Mouse (Mus musculus) limb, embryonic 11.5 days (tissue): ENCODE results near the gene Nab1. TPM values are rescaled to one million over a fixed set of nuclear protein-coding genes. Genes with fewer than 3 reads are reported as not detected.
A peak's percentile ranks its signal among the peaks of the same experiment; 100 is the strongest.
"Not testable (repeated sequence)": the region's sequence is repeated elsewhere in the genome, so short reads cannot be mapped to it uniquely, and the experiment has no call there.

Experiments used
- ATAC-seq: fragments of 200-750 bp; cut with Nextera tagmentation; 2 replicates; pipeline ENCODE4 v1.8.0; 2017; ENCODE audit warnings: low read depth; ENCODE audit not compliant: insufficient number of reproducible peaks, low FRiP score, low TSS enrichment
- DNase-seq: peaks from one replicate; pipeline ENCODE4 v3.0.0-alpha.2; 2015; ENCODE audit warnings: low spot score
- H3K27ac ChIP-seq: fragments of 300-500 bp; sonication (generic); replicated peaks from 2 replicates; pipeline ENCODE4 v1.5.1; 2014; ENCODE audit warnings: low read depth, mild to moderate bottlenecking, low read length
- H3K27me3 ChIP-seq: fragments of 300-500 bp; sonication (generic); 2 replicates; pipeline ENCODE4 v1.6.1; 2014; ENCODE audit warnings: mild to moderate bottlenecking, low read length, mixed read lengths; ENCODE audit not compliant: control insufficient read depth, insufficient read depth
- H3K36me3 ChIP-seq: fragments of 300-500 bp; sonication (generic); 2 replicates; pipeline ENCODE4 v1.6.1; 2014; ENCODE audit warnings: mild to moderate bottlenecking, low read length, moderate library complexity, mixed read lengths; ENCODE audit not compliant: control insufficient read depth, insufficient read depth
- H3K4me1 ChIP-seq: fragments of 300-500 bp; sonication (generic); 2 replicates; pipeline ENCODE4 v1.6.1; 2014; ENCODE audit warnings: low read length, mixed read lengths; ENCODE audit not compliant: control insufficient read depth, insufficient read depth
- H3K4me2 ChIP-seq: fragments of 300-500 bp; sonication (generic); 2 replicates; pipeline ENCODE4 v1.6.1; 2014; ENCODE audit warnings: low read depth, mild to moderate bottlenecking, moderate library complexity; ENCODE audit not compliant: severe bottlenecking
- H3K4me3 ChIP-seq: fragments of 300-500 bp; sonication (generic); 2 replicates; pipeline ENCODE4 v1.5.1; 2014; ENCODE audit warnings: low read depth, low read length
- H3K9ac ChIP-seq: fragments of 300-500 bp; sonication (generic); 2 replicates; pipeline ENCODE4 v1.6.1; 2014; ENCODE audit warnings: mild to moderate bottlenecking, low read length
- H3K9me3 ChIP-seq: fragments of 300-500 bp; sonication (generic); 2 replicates; pipeline ENCODE4 v1.6.1; 2016; ENCODE audit warnings: low read length; ENCODE audit not compliant: control insufficient read depth
- WGBS: fragments of 180-500 bp; shearing (Covaris S2); extraction: QIAGEN DNeasy Blood & Tissue Kit; methylation state at CpG from one replicate; pipeline ENCODE4 v1.1.7; 2014; 5-methylcytosine and 5-hydroxymethylcytosine counted together
- polyA plus RNA-seq: library from polyadenylated mRNA; unstranded; fragments of >200 nt; fragmentation: Nextera tagmentation; extraction: Ambion mirVana; gene quantifications from 2 replicates; pipeline ENCODE4 v1.2.1, GENCODE M21; 2014

The Nab1 gene
- polyA plus RNA-seq = 8.6 and 10.0 TPM in 2 replicates

DNA sequence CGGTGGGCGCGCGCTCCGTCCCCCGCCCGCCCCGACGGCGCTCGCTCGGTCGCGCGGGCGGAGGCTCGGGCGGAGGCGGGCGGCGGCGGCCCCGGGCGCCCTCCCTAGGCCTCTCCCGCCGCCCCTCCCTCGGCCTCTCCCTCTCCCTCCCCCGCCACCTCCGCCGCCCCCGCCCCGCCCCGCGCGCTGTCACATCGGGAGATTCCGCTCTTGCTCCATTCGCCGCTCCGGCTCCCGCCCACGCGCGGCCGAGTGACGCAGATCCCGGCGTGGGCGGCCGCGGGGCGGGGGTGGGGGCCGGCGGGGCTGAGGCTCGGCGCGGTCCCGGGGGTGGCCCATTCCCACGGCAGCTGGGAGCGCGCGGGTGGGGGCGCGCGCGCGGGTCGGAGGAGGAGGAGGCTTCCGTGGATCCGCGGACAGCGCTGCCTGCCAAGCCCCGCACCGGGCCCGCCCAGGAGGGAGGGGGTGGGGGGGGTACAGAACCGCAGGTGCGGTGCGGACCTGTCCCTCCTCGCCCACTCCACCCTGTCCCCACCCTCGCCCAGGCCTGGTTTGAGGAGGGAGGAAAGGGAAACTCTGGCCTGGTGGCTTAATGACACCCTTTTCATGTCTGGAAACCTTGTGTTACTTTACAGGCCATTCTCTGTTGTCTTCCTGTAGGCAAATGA, at the start of gene Nab1:
Nab1 (minus strand) TSS at position 366 of the 668 bp plus-strand sequence.
- ATAC-seq = peak; percentile 75
- Histone ChIP-seq H3K27ac (0 out of 2 replicates have a peak within 1 kb of the TSS, but pooled peaks have one; percentile 36), H3K36me3 (no peaks in the 10 kb centered on the region), H3K4me3 (peak within 1 kb of the TSS; percentile 64), H3K9me3 (no peaks in the 10 kb centered on the region), H3K9ac (peak within 1 kb of the TSS; percentile 80), H3K27me3 (no peaks in the 10 kb centered on the region), H3K4me1 (no peaks in the 10 kb centered on the region), H3K4me2 (peak within 1 kb of the TSS; percentile 64)
- DNase-seq = peak; percentile 52
- 0% methylated on average over 13 of the region's 80 CpGs for WGBS

DNA sequence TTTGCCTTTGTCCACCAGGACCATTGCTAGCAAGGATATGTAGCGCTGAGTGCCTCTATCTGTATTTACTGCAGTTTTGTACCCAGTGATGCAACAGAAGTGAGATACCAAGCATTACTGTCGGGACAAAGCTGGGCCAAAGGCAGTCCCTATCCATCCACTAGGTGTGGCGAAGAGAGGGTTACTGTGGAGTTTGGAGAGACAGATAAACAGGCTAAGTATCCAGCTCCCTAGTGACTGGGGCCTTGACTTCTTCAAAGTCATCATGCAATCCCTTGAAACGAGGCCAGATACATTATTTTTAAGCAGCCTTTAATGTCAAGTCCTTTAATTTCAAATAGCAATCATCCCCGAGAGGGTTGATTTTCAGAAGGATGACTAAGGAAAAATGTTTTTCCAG, 47.0 kb upstream of the Nab1 start:
- no peak for DNase-seq
- no peak overlapping the region for H3K27ac ChIP-seq
- 81% methylated on average over 5 of the region's 5 CpGs for WGBS
- no peak for ATAC-seq
- no peaks in the 10 kb centered on the region for H3K36me3 ChIP-seq
- no peaks in the 10 kb centered on the region for H3K9me3 ChIP-seq
- no peak overlapping the region for H3K4me2 ChIP-seq
- no peaks in the 10 kb centered on the region for H3K4me1 ChIP-seq
- H3K4me3 ChIP-seq = no peak overlapping the region
- H3K9ac ChIP-seq = no peak overlapping the region
- no peaks in the 10 kb centered on the region for H3K27me3 ChIP-seq

DNA sequence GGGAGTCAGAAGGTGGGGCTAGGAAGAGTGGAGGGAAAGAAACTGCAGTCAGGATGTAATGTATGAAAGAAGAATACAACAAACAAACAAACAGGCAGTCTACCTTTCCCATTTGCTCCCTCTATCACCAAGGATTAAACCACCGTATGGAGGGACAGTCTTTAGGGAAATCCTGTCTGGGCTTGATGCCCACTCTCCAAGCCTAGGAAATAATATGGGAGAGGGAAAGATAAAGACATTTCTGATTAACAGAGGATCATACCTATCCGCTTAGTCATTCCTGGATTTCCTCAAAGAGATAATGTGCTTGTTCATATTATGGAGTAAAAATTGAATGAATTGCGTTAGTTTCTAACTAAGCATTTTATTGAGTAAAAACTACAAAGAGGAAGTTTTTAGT, 46.3 kb upstream of the Nab1 start:
- no peak for ATAC-seq

DNA sequence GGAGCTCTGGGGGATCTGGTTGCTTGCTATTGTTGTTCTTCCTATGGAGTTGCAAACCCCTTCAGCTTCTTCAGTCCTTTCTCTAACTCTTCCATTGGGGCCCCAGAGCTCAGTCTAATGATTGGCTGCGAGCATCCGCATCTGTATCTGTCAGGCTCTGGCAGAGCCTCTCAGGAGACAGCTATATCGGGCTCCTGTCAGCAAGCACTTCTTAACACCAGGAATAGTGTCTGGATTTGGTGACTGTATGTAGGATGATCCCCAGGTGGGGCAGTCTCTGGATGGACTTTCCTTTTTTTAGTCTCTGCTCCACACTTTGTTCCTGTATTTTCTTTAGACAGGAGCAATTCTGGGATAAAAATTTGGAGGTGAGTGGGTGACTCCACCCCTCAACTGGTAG, 39.6 kb upstream of the Nab1 start:
- not testable (repeated sequence) for H3K4me2 ChIP-seq, H3K9ac ChIP-seq, ATAC-seq, H3K27me3 ChIP-seq, H3K4me1 ChIP-seq, H3K9me3 ChIP-seq, DNase-seq, H3K27ac ChIP-seq, H3K36me3 ChIP-seq, H3K4me3 ChIP-seq
- 80% methylated on average over 3 of the region's 3 CpGs for WGBS

More for the DNA sequence above, 46.3 kb upstream of the Nab1 start:
- Histone ChIP-seq H3K9me3 (no peaks in the 10 kb centered on the region), H3K4me1 (no peaks in the 10 kb centered on the region), H3K4me3 (no peak overlapping the region), H3K9ac (no peak overlapping the region), H3K4me2 (no peak overlapping the region), H3K36me3 (no peaks in the 10 kb centered on the region), H3K27ac (no peak overlapping the region), H3K27me3 (no peaks in the 10 kb centered on the region)
- no peak for DNase-seq
- WGBS = 98% methylated on average over 3 of the region's 3 CpGs

DNA sequence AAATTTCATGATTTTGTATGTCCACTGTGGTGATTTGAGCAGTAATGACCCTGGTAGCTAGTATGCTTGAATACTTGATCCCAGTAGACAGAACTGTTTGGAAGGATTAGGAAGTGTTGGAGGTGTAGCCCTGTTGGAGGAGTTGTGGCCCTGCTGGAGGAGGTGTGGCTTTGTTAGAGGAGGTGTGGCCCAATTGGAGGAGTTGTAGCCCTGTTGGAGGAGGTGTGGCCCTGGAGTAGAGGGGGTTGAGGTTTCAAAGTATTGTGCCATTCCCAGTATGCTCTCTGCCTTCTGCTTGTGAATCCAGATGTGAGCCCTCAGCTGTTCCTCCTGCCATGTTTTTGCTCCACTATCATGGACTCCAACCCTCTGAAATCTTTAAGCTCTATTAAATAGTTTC, 29.5 kb upstream of the Nab1 start:
- Histone ChIP-seq H3K4me1 (no peaks in the 10 kb centered on the region), H3K9me3 (no peaks in the 10 kb centered on the region), H3K27me3 (no peaks in the 10 kb centered on the region), H3K4me2 (no peak overlapping the region), H3K4me3 (no peak overlapping the region), H3K9ac (no peak overlapping the region), H3K36me3 (no peaks in the 10 kb centered on the region), H3K27ac (no peak overlapping the region)
- ATAC-seq (no peak), DNase-seq (no peak)

DNA sequence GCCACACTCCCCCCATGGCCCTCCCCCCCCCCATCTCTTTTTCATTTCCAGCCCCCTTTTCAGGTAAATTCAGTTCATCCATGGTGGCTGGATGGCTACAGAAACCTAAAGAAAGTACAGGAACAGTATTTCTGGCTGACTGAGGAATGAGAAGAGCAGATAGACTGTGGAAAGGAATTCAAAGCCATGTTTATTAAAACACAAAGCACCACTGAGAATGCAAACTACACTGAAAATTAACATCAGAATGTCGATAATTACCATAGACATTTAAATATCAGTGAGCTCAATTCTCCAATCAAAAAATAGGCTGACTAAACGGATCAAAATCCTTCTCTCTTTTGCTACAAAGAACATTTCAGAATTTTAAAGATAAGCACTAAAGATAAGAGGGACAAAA, 27.2 kb upstream of the Nab1 start:
- Histone ChIP-seq H3K27ac (no peak overlapping the region), H3K4me2 (no peak overlapping the region), H3K36me3 (no peaks in the 10 kb centered on the region), H3K9me3 (no peaks in the 10 kb centered on the region), H3K4me3 (no peak overlapping the region), H3K9ac (no peak overlapping the region), H3K27me3 (no peaks in the 10 kb centered on the region), H3K4me1 (no peaks in the 10 kb centered on the region)
- ATAC-seq = no peak
- 55% methylated on average over 2 of the region's 2 CpGs for WGBS
- no peak for DNase-seq

DNA sequence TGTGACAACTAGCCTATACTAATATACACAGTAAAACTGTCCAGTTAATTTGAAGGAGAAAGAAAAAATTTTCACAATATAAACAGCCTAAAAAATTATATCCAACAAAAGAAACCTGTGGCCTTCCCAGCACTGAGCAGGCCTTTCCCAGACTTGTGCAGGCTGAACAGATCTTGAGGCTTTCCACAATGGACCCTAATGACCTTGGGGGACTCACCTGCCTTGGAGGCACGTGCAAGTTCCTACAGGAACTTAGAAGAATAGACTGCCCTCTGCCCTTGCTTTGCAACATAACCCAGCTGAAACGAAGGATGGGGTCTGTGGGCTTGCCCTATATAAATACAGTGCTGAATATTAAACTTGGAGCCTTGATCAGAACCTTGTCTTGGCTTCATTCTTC, 26.8 kb upstream of the Nab1 start:
- WGBS = 71% methylated on average over 2 of the region's 2 CpGs
- no peak for DNase-seq
- Histone ChIP-seq H3K4me2 (no peak overlapping the region), H3K4me3 (no peak overlapping the region), H3K36me3 (no peaks in the 10 kb centered on the region), H3K9ac (no peak overlapping the region), H3K9me3 (no peaks in the 10 kb centered on the region), H3K27me3 (no peaks in the 10 kb centered on the region), H3K27ac (no peak overlapping the region), H3K4me1 (no peaks in the 10 kb centered on the region)
- no peak for ATAC-seq

DNA sequence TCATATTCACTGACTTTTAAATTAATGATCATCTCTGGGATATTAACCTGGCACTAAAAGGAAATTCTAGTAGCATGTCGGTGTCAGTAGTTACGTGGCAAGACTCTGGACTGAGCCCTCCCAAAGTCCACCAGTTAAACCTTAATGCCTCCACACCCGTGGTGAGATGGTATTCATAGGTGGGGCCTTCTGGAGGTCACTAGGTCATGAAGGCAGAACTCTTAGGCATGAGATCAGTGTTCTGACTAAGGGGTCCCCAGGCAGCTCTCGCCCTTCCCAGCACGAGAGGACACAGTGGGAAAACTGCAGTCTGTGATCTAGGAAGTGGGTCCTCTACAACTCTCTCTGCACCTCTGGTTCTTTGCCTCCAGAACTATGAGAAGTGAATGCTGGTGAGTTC, 24.2 kb upstream of the Nab1 start:
- 67% methylated on average over 5 of the region's 5 CpGs for WGBS
- DNase-seq (no peak), ATAC-seq (no peak)
- Histone ChIP-seq H3K4me3 (no peak overlapping the region), H3K9me3 (no peaks in the 10 kb centered on the region), H3K27me3 (no peaks in the 10 kb centered on the region), H3K36me3 (no peaks in the 10 kb centered on the region), H3K4me2 (no peak overlapping the region), H3K27ac (no peak overlapping the region), H3K4me1 (no peaks in the 10 kb centered on the region), H3K9ac (no peak overlapping the region)

DNA sequence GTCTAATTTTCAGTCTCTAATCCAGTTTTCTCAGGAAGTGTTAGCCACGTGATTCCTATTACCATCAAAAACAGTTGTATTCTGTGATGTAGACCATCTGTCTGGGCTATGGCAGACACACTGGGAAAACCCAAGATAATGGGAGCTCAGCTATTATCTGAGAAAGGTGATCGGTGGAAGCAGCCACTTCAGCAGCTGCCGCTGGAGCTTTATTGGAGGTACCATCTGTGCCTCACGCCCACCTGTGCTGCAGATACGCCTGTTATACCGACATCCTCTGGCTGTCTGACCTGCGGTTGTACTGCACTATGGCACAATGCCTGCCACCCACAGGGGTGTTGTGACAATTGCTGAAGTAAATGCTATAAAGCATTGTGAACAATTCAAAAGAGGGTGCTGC, 23.7 kb upstream of the Nab1 start:
- ATAC-seq = no peak
- no peak overlapping the region for H3K4me2 ChIP-seq

More for the DNA sequence above, 23.7 kb upstream of the Nab1 start:
- WGBS = 40% methylated on average over 7 of the region's 7 CpGs
- no peak overlapping the region for H3K27ac ChIP-seq
- no peaks in the 10 kb centered on the region for H3K27me3 ChIP-seq
- no peak overlapping the region for H3K9ac ChIP-seq
- no peak for DNase-seq
- no peaks in the 10 kb centered on the region for H3K36me3 ChIP-seq
- H3K4me3 ChIP-seq = no peak overlapping the region
- H3K4me1 ChIP-seq = no peaks in the 10 kb centered on the region
- H3K9me3 ChIP-seq = no peaks in the 10 kb centered on the region
